Mouse (Mus musculus) megakaryocyte progenitor cell, adult 5-6 weeks (primary cell): ENCODE measurements around the gene Maip1. TPM values are rescaled to one million over a fixed set of nuclear protein-coding genes. Genes with fewer than 3 reads are reported as not detected.

Experiments
- ATAC-seq: replicated peaks from 2 replicates; pipeline ENCODE4 v1.8.0; 2016; ENCODE audit warnings: mild to moderate bottlenecking, moderate TSS enrichment, inconsistent platforms; ENCODE audit not compliant: poor library complexity
- total RNA-seq, 2 experiments: library from RNA; stranded (forward) in 1 of 2; stranded (reverse) in 1 of 2; fragments of 157-497, 149-512 nt in 1 of 2; fragments of 200-1000 nt in 1 of 2; gene quantifications; 2 replicates each; pipeline versions ENCODE4 v1.2.3 to v1.2.4; 2015 to 2017

The Maip1 gene
- total RNA-seq (2015) (12.4 and 15.6 TPM in 2 replicates), total RNA-seq (2017) (10.0 and 10.8 TPM in 2 replicates)

- peak; percentile 94 for ATAC-seq
Observed at GRCm38 (mm10) chr1:57406187-57407151, at the start of gene Maip1, which contains the start of gene Tyw5. TSS of gene Maip1 (plus strand) at chr1:57406328. TSS of gene Tyw5 (minus strand) at chr1:57407101.

GRCm38 (mm10) chr1:57358546-57358945, 47.6 kb upstream of the Maip1 start:
- ATAC-seq: no peak

- ATAC-seq: peak; percentile 57
Observed at GRCm38 (mm10) chr1:57367446-57367845, 38.7 kb upstream of the Maip1 start.

GRCm38 (mm10) chr1:57369111-57369510, 37.0 kb upstream of the Maip1 start:
- ATAC-seq: no peak

GRCm38 (mm10) chr1:57370451-57370850, 35.7 kb upstream of the Maip1 start:
- ATAC-seq: peak; percentile 96

- ATAC-seq: no peak
Observed at GRCm38 (mm10) chr1:57375276-57375675, 30.9 kb upstream of the Maip1 start.

GRCm38 (mm10) chr1:57376806-57377205, 29.3 kb upstream of the Maip1 start:
- ATAC-seq: peak; percentile 3; the same call in 1 of the 2 replicates

GRCm38 (mm10) chr1:57377376-57378341, 28.5 kb upstream of the Maip1 start, which contains the start of gene 1700066M21Rik:
TSS of gene 1700066M21Rik (plus strand) at chr1:57377620.
- peak; percentile 97 for ATAC-seq

- no peak for ATAC-seq
Observed at GRCm38 (mm10) chr1:57386519-57386918, 19.6 kb upstream of the Maip1 start.

GRCm38 (mm10) chr1:57387876-57388275, 18.3 kb upstream of the Maip1 start:
- ATAC-seq: no peak

GRCm38 (mm10) chr1:57388402-57389155, 17.5 kb upstream of the Maip1 start:
- ATAC-seq: no peak

GRCm38 (mm10) chr1:57390993-57391790, 14.9 kb upstream of the Maip1 start:
- no peak for ATAC-seq

GRCm38 (mm10) chr1:57392417-57392816, 13.7 kb upstream of the Maip1 start:
- ATAC-seq: no peak

- ATAC-seq: peak; percentile 92
Observed at GRCm38 (mm10) chr1:57394051-57394450, 12.1 kb upstream of the Maip1 start.

GRCm38 (mm10) chr1:57400321-57400720, 5.8 kb upstream of the Maip1 start:
- no peak for ATAC-seq

- ATAC-seq: no peak
Observed at GRCm38 (mm10) chr1:57400877-57401276, 5.3 kb upstream of the Maip1 start.

GRCm38 (mm10) chr1:57402116-57402515, 4.0 kb upstream of the Maip1 start:
- ATAC-seq: no peak

- ATAC-seq: no peak
Observed at GRCm38 (mm10) chr1:57408994-57409393, 2.9 kb downstream of the Maip1 start.

GRCm38 (mm10) chr1:57413397-57413796, 7.3 kb downstream of the Maip1 start:
- ATAC-seq: no peak
